Mouse (Mus musculus): ENCODE measurements around the gene Prmt3.

Prmt3 gene

GRCm38 (mm10) chr7:49778114-49778901 is at the start of gene Prmt3:
Prmt3 (plus strand) TSS chr7:49778346.
- peak; percentile 96 to 99 for DNase-seq (ENCODE audit: low spot score in 2 of 2)

- no peak for DNase-seq (ENCODE audit: low spot score in 2 of 2)
These were observed 43.8 kb upstream of the Prmt3 start for GRCm38 (mm10) chr7:49734342-49734741.

GRCm38 (mm10) chr7:49739448-49739847 is 38.7 kb upstream of the Prmt3 start:
- no peak for DNase-seq (ENCODE audit: low spot score in 2 of 2)

- no peak for DNase-seq (ENCODE audit: low spot score in 2 of 2)
These were observed 36.7 kb upstream of the Prmt3 start for GRCm38 (mm10) chr7:49741474-49741873.

- DNase-seq (ENCODE audit: low spot score in 2 of 2), result no peak
These were observed 36.2 kb upstream of the Prmt3 start for GRCm38 (mm10) chr7:49741923-49742322.

GRCm38 (mm10) chr7:49751148-49751547 is 27.0 kb upstream of the Prmt3 start:
- DNase-seq (ENCODE audit: low spot score in 2 of 2), result no peak

GRCm38 (mm10) chr7:49752730-49753506 is 25.2 kb upstream of the Prmt3 start:
- no peak for DNase-seq (ENCODE audit: low spot score in 2 of 2)

- DNase-seq (ENCODE audit: low spot score in 2 of 2), result no peak
These were observed 23.4 kb upstream of the Prmt3 start for GRCm38 (mm10) chr7:49754767-49755166.

- DNase-seq (ENCODE audit: low spot score in 2 of 2), result peak in 1 of 2 experiments; percentile 37
These were observed 19.1 kb upstream of the Prmt3 start, which contains the start of gene Htatip2 for GRCm38 (mm10) chr7:49758934-49759571. Htatip2 (plus strand) TSS chr7:49759115.

- DNase-seq (ENCODE audit: low spot score in 2 of 2), result no peak
These were observed 15.5 kb upstream of the Prmt3 start for GRCm38 (mm10) chr7:49762605-49763004.

GRCm38 (mm10) chr7:49764011-49764716 is 14.0 kb upstream of the Prmt3 start:
- DNase-seq (ENCODE audit: low spot score in 2 of 2), result no peak

GRCm38 (mm10) chr7:49766166-49766565 is 12.0 kb upstream of the Prmt3 start:
- DNase-seq (ENCODE audit: low spot score in 2 of 2), result no peak

- no peak for DNase-seq (ENCODE audit: low spot score in 2 of 2)
These were observed 9.6 kb upstream of the Prmt3 start for GRCm38 (mm10) chr7:49768509-49768908.

GRCm38 (mm10) chr7:49774396-49774795 is 3.8 kb upstream of the Prmt3 start:
- DNase-seq (ENCODE audit: low spot score in 2 of 2), result no peak

GRCm38 (mm10) chr7:49777585-49777984 is 561 bp upstream of the Prmt3 start:
- DNase-seq (ENCODE audit: low spot score in 2 of 2), result no peak

- peak; percentile 22 to 44 for DNase-seq (ENCODE audit: low spot score in 2 of 2)
These were observed 914 bp downstream of the Prmt3 start for GRCm38 (mm10) chr7:49778904-49779615.

GRCm38 (mm10) chr7:49783017-49783416 is 4.9 kb downstream of the Prmt3 start:
- DNase-seq (ENCODE audit: low spot score in 2 of 2), result no peak

GRCm38 (mm10) chr7:49785141-49785540 is 7.0 kb downstream of the Prmt3 start:
- DNase-seq (ENCODE audit: low spot score in 2 of 2), result no peak

- DNase-seq (ENCODE audit: low spot score in 2 of 2), result peak in 1 of 2 experiments; percentile 27
These were observed 8.7 kb downstream of the Prmt3 start for GRCm38 (mm10) chr7:49786618-49787382.

- DNase-seq (ENCODE audit: low spot score in 2 of 2), result no peak
These were observed 9.2 kb downstream of the Prmt3 start for GRCm38 (mm10) chr7:49787383-49787645.

GRCm38 (mm10) chr7:49794304-49794703 is 16.2 kb downstream of the Prmt3 start:
- DNase-seq (ENCODE audit: low spot score in 2 of 2), result no peak

Measured in frontal cortex, postnatal 10 days (tissue).